Mouse (Mus musculus): ENCODE data around the gene Gdf9. TPM values are rescaled to one million over a fixed set of nuclear protein-coding genes. Genes with fewer than 3 reads are reported as not detected.

Gene Gdf9
- total and polyA plus RNA-seq, 3 experiments: 0.42 to 0.43 TPM; not detected in 1

GRCm38 (mm10) chr11:53451361-53451760 is 20.5 kb downstream of the Gdf9 start:
- no peak for TF ChIP-seq CHD1 (IDR thresholded peaks at IDR 0.05; ENCODE audit: low read depth, low read length)
- TF ChIP-seq SIN3A (IDR thresholded peaks at IDR 0.05; ENCODE audit: low read length): no peak
- TF ChIP-seq ETS1 (IDR thresholded peaks at IDR 0.05; ENCODE audit: low read depth, low read length): no peak
- no peak for TF ChIP-seq NRF1 (IDR thresholded peaks at IDR 0.05; ENCODE audit: insufficient read depth, low read depth, low read length, poor library complexity, severe bottlenecking)
- TF ChIP-seq HCFC1 (IDR thresholded peaks at IDR 0.05; ENCODE audit: low read depth, low read length): no peak
- TF ChIP-seq POLR2AphosphoS5 (IDR thresholded peaks at IDR 0.05; ENCODE audit: borderline replicate concordance, low read depth, low read length): no peak
- TF ChIP-seq CTCF (IDR thresholded peaks at IDR 0.05 in 2 of 3, conservative IDR thresholded peaks at IDR 0.05 in 1 of 3; ENCODE audit: control insufficient read depth in 1 of 3, insufficient read depth in 1 of 3, low read depth in 2 of 3, low read length in 3 of 3, poor library complexity in 1 of 3, severe bottlenecking in 1 of 3): no peak
- TF ChIP-seq RCOR1 (IDR thresholded peaks at IDR 0.05; ENCODE audit: low read depth, low read length): no peak
- no peak for TF ChIP-seq TAL1 (IDR thresholded peaks at IDR 0.05; ENCODE audit: low read length)
- TF ChIP-seq GABPA (IDR thresholded peaks at IDR 0.05; ENCODE audit: low read depth, low read length): no peak
- Histone ChIP-seq H3K9me3 (replicated peaks; ENCODE audit: insufficient read depth, low read length) (no peaks in the 10 kb centered on the region), H3K9ac (ENCODE audit: control insufficient read depth, low read depth, low read length, poor library complexity, severe bottlenecking) (no peak overlapping the region), H3K79me2 (ENCODE audit: control insufficient read depth, insufficient read depth, low read length, poor library complexity) (no peaks in the 10 kb centered on the region), H3K4me3 (ENCODE audit: control insufficient read depth in 1 of 2, insufficient read depth in 1 of 2, low read depth in 2 of 2, low read length in 2 of 2) (no peak overlapping the region), H3K36me3 (ENCODE audit: control insufficient read depth in 1 of 2, insufficient read depth in 2 of 2, low read length in 2 of 2) (no peaks in the 10 kb centered on the region), H3K27ac (ENCODE audit: control insufficient read depth, low read depth, low read length) (no peak overlapping the region), H3K27me3 (ENCODE audit: control insufficient read depth in 1 of 2, insufficient read depth in 2 of 2, low read length in 2 of 2) (peaks cover 24 to 32% of the 10 kb centered on the region in 2 experiments), H3K4me1 (ENCODE audit: control insufficient read depth in 1 of 2, insufficient read depth in 2 of 2, low read length in 2 of 2) (no peaks in the 10 kb centered on the region)
- no peak for DNase-seq (ENCODE audit: low read depth, low spot score)

GRCm38 (mm10) chr11:53452396-53452795 is 21.6 kb downstream of the Gdf9 start:
- Histone ChIP-seq H3K9ac (ENCODE audit: control insufficient read depth, low read depth, low read length, poor library complexity, severe bottlenecking) (no peak overlapping the region), H3K27me3 (ENCODE audit: control insufficient read depth in 1 of 2, insufficient read depth in 2 of 2, low read length in 2 of 2) (peaks cover 31 to 36% of the 10 kb centered on the region in 2 experiments), H3K9me3 (replicated peaks; ENCODE audit: insufficient read depth, low read length) (no peaks in the 10 kb centered on the region), H3K4me1 (ENCODE audit: control insufficient read depth in 1 of 2, insufficient read depth in 2 of 2, low read length in 2 of 2) (no peaks in the 10 kb centered on the region), H3K4me3 (ENCODE audit: control insufficient read depth in 1 of 2, insufficient read depth in 1 of 2, low read depth in 2 of 2, low read length in 2 of 2) (no peak overlapping the region), H3K36me3 (ENCODE audit: control insufficient read depth in 1 of 2, insufficient read depth in 2 of 2, low read length in 2 of 2) (no peaks in the 10 kb centered on the region), H3K79me2 (ENCODE audit: control insufficient read depth, insufficient read depth, low read length, poor library complexity) (no peaks in the 10 kb centered on the region), H3K27ac (ENCODE audit: control insufficient read depth, low read depth, low read length) (no peak overlapping the region)
- no peak for TF ChIP-seq MEF2A (IDR thresholded peaks at IDR 0.05; ENCODE audit: extremely low read depth, insufficient replicate concordance, low read depth, low read length, poor library complexity, severe bottlenecking)
- TF ChIP-seq MAFK (IDR thresholded peaks at IDR 0.05; ENCODE audit: borderline replicate concordance, low read depth, low read length): no peak
- TF ChIP-seq MXI1 (IDR thresholded peaks at IDR 0.05; ENCODE audit: low read depth, low read length): no peak
- TF ChIP-seq EP300 (IDR thresholded peaks at IDR 0.05; ENCODE audit: low read depth in 1 of 2, low read length in 2 of 2): no peak
- TF ChIP-seq BHLHE40 (IDR thresholded peaks at IDR 0.05; ENCODE audit: borderline replicate concordance, low read depth, low read length): no peak
- no peak for TF ChIP-seq CHD1 (IDR thresholded peaks at IDR 0.05; ENCODE audit: low read depth, low read length)
- TF ChIP-seq JUND (IDR thresholded peaks at IDR 0.05; ENCODE audit: low read depth, low read length): no peak
- no peak for DNase-seq (ENCODE audit: low read depth, low spot score)

Measured in MEL (cell line).